Mouse (Mus musculus): ENCODE data around the gene Kpna7. TPM values are rescaled to one million over a fixed set of nuclear protein-coding genes. Genes with fewer than 3 reads are reported as not detected.

Gene Kpna7
- total and polyA plus RNA-seq, 3 experiments, result 0.35 to 2.2 TPM; not detected in 1

GRCm38 (mm10) chr5:144943346-144943745 is 140.5 kb downstream of the Kpna7 start:
- no peaks in the 10 kb centered on the region for H3K27me3 ChIP-seq (ENCODE audit: control insufficient read depth in 1 of 2, insufficient read depth in 2 of 2, low read length in 2 of 2)
- TF ChIP-seq KAT2A (conservative IDR thresholded peaks at IDR 0.05; ENCODE audit: low read depth, low read length), result no peak
- TF ChIP-seq ELF1 (IDR thresholded peaks at IDR 0.05; ENCODE audit: low read depth, low read length), result no peak
- TF ChIP-seq RAD21 (IDR thresholded peaks at IDR 0.05; ENCODE audit: low read depth, low read length), result no peak
- no peak for TF ChIP-seq UBTF (IDR thresholded peaks at IDR 0.05; ENCODE audit: borderline replicate concordance, insufficient read depth, low read depth, low read length)
- no peak for TF ChIP-seq CTCF (IDR thresholded peaks at IDR 0.05 in 2 of 3, conservative IDR thresholded peaks at IDR 0.05 in 1 of 3; ENCODE audit: control insufficient read depth in 1 of 3, insufficient read depth in 1 of 3, low read depth in 2 of 3, low read length in 3 of 3, poor library complexity in 1 of 3, severe bottlenecking in 1 of 3)
- TF ChIP-seq TCF12 (IDR thresholded peaks at IDR 0.05; ENCODE audit: low read depth, low read length), result no peak
- no peak for TF ChIP-seq POLR2AphosphoS5 (IDR thresholded peaks at IDR 0.05; ENCODE audit: borderline replicate concordance, low read depth, low read length)
- TF ChIP-seq SIN3A (IDR thresholded peaks at IDR 0.05; ENCODE audit: low read length), result no peak
- TF ChIP-seq MAX (IDR thresholded peaks at IDR 0.05; ENCODE audit: low read length), result no peak
- TF ChIP-seq ZKSCAN1 (IDR thresholded peaks at IDR 0.05; ENCODE audit: low read depth, low read length), result no peak
- TF ChIP-seq ETS1 (IDR thresholded peaks at IDR 0.05; ENCODE audit: low read depth, low read length), result no peak
- TF ChIP-seq POLR2AphosphoS2 (IDR thresholded peaks at IDR 0.05; ENCODE audit: low read length), result no peak
- no peak for TF ChIP-seq USF2 (IDR thresholded peaks at IDR 0.05; ENCODE audit: borderline replicate concordance in 1 of 2, insufficient read depth in 1 of 2, low read depth in 1 of 2, low read length in 2 of 2)
- no peak for TF ChIP-seq ZMIZ1 (IDR thresholded peaks at IDR 0.05; ENCODE audit: low read depth, low read length)
- no peaks in the 10 kb centered on the region for H3K4me1 ChIP-seq (ENCODE audit: control insufficient read depth in 1 of 2, insufficient read depth in 2 of 2, low read length in 2 of 2)
- H3K9me3 ChIP-seq (replicated peaks; ENCODE audit: insufficient read depth, low read length), result no peaks in the 10 kb centered on the region
- H3K4me3 ChIP-seq (ENCODE audit: control insufficient read depth in 1 of 2, insufficient read depth in 1 of 2, low read depth in 2 of 2, low read length in 2 of 2), result no peak overlapping the region
- no peaks in the 10 kb centered on the region for H3K79me2 ChIP-seq (ENCODE audit: control insufficient read depth, insufficient read depth, low read length, poor library complexity)
- H3K36me3 ChIP-seq (ENCODE audit: control insufficient read depth in 1 of 2, insufficient read depth in 2 of 2, low read length in 2 of 2), result no peaks in the 10 kb centered on the region
- DNase-seq (ENCODE audit: low read depth, low spot score), result no peak
- no peak overlapping the region for H3K9ac ChIP-seq (ENCODE audit: control insufficient read depth, low read depth, low read length, poor library complexity, severe bottlenecking)
- no peak overlapping the region for H3K27ac ChIP-seq (ENCODE audit: control insufficient read depth, low read depth, low read length)

- Histone ChIP-seq H3K36me3 (ENCODE audit: control insufficient read depth in 1 of 2, insufficient read depth in 2 of 2, low read length in 2 of 2) (no peaks in the 10 kb centered on the region), H3K4me1 (ENCODE audit: control insufficient read depth in 1 of 2, insufficient read depth in 2 of 2, low read length in 2 of 2) (no peaks in the 10 kb centered on the region), H3K9ac (ENCODE audit: control insufficient read depth, low read depth, low read length, poor library complexity, severe bottlenecking) (no peak overlapping the region), H3K9me3 (replicated peaks; ENCODE audit: insufficient read depth, low read length) (no peaks in the 10 kb centered on the region), H3K79me2 (ENCODE audit: control insufficient read depth, insufficient read depth, low read length, poor library complexity) (no peaks in the 10 kb centered on the region), H3K27ac (ENCODE audit: control insufficient read depth, low read depth, low read length) (no peak overlapping the region), H3K4me3 (ENCODE audit: control insufficient read depth in 1 of 2, insufficient read depth in 1 of 2, low read depth in 2 of 2, low read length in 2 of 2) (no peak overlapping the region), H3K27me3 (ENCODE audit: control insufficient read depth in 1 of 2, insufficient read depth in 2 of 2, low read length in 2 of 2) (no peaks in the 10 kb centered on the region)
- DNase-seq (ENCODE audit: low read depth, low spot score), result no peak
- TF ChIP-seq MYC (IDR thresholded peaks at IDR 0.05; ENCODE audit: low read depth, low read length) (no peak), ZMIZ1 (IDR thresholded peaks at IDR 0.05; ENCODE audit: low read depth, low read length) (no peak), ELF1 (IDR thresholded peaks at IDR 0.05; ENCODE audit: low read depth, low read length) (no peak), TAL1 (IDR thresholded peaks at IDR 0.05; ENCODE audit: low read length) (no peak), POLR2A (IDR thresholded peaks at IDR 0.05; ENCODE audit: control insufficient read depth in 1 of 2, insufficient read depth in 1 of 2, low read depth in 1 of 2, low read length in 2 of 2, poor library complexity in 1 of 2) (no peak), TBP (IDR thresholded peaks at IDR 0.05; ENCODE audit: low read depth, low read length) (no peak), MAX (IDR thresholded peaks at IDR 0.05; ENCODE audit: low read length) (no peak), EP300 (IDR thresholded peaks at IDR 0.05; ENCODE audit: low read depth in 1 of 2, low read length in 2 of 2) (no peak), SIN3A (IDR thresholded peaks at IDR 0.05; ENCODE audit: low read length) (no peak)
These were observed 141.4 kb downstream of the Kpna7 start for GRCm38 (mm10) chr5:144942431-144942830.

Measured in MEL (cell line).